Mouse (Mus musculus) MEL-GATA-1-ER (cell line): ENCODE data around the gene Ifitm6.
"Not testable (repeated sequence)": the region's sequence is repeated elsewhere in the genome, so short reads cannot be mapped to it uniquely, and the experiment has no call there.

Source experiments
- DNase-seq: peaks from one replicate; pipeline ENCODE4 v3.0.0-alpha.2; 2012; ENCODE audit warnings: low read depth; ENCODE audit errors: extremely low read depth

Ifitm6 gene

GRCm38 (mm10) chr7:140971479-140972171 is 46.1 kb downstream of the Ifitm6 start:
- DNase-seq: no peak

- no peak for DNase-seq
These were observed 46.8 kb downstream of the Ifitm6 start for GRCm38 (mm10) chr7:140970931-140971330.

- DNase-seq: not testable (repeated sequence)
These were observed 49.0 kb downstream of the Ifitm6 start for GRCm38 (mm10) chr7:140968710-140969109.

DNA sequence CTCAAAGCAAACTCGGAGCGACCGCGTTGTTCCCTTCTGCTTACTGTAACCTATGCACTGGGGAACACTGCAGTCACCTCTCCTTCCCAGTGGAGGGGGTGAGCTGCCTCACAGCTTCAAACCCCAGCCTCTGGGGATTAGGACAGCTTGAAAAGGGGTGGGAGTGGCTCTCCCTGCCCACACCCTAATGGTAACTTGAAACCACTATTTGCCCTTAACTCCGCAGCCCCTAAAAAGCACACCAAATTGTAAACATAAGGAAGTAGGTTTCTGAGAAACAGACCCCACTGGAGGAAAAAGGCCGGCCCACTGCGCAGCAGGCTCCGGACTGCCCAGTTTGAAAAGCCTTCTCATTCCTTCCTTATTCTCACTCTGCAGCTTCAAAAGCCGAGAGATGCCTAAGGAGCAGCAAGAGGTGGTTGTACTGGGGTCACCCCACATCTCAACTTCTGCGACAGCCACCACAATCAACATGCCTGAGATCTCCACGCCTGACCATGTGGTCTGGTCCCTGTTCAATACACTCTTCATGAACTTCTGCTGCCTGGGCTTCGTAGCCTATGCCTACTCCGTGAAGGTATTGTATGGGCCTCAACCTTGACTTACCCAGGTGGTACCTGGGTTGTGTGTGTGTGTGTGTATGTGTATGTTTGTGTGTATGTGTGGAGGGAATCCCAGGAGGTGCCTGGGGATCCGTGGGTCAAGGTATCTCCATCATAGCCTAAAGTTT is 49.7 kb downstream of the Ifitm6 start:
- DNase-seq: no peak

- DNase-seq: no peak
These were observed 50.8 kb downstream of the Ifitm6 start, which contains the start of gene Ifitm1 for GRCm38 (mm10) chr7:140966921-140967320. Ifitm1 (plus strand) TSS chr7:140967221.
